17 mouse cellular contexts compared by ENCODE assay signal in genomic region chr13:95196106-95196705, GRCm38 (mm10). TPM values are rescaled to one million over a fixed set of nuclear protein-coding genes. Genes with fewer than 3 reads are reported as not detected.
DNase-seq lines count a peak whose midpoint lies in the region; ATAC-seq lines count a peak whose summit lies in the region.
"Had no signal": no experiment of that assay in that cellular context is flagged by ENCODE, and none has a peak within 500 bp of the region (broad histone marks: within the 10 kb centered on the region; RNA-seq: fewer than 3 reads in every experiment).

No protein-coding gene starts in this region.

- peak; percentile 72; the same call in 1 of the 2 replicates for ATAC-seq in hindbrain, embryonic 15.5 days (ENCODE audit: low FRiP score, low read depth)
- ATAC-seq in neural tube, embryonic 14.5 days (ENCODE audit: low read depth), result peak; percentile 44; the same call in 1 of the 2 replicates

- no peak overlapping the region for H3K4me2 ChIP-seq in hindbrain, embryonic 15.5 days
- no peak overlapping the region for H3K4me2 ChIP-seq in neural tube, embryonic 14.5 days (ENCODE audit: low read depth, low read length)
- H3K4me2 ChIP-seq: limb, embryonic 12.5 days; liver, embryonic 15.5 days; midbrain, embryonic 12.5 days had no signal

- DNase-seq in embryo, embryonic 11.5 days (ENCODE audit: low read depth, low spot score), result peak; percentile 3
- DNase-seq in embryo, embryonic 11 days, result no peak
- peak; percentile 48 for DNase-seq in layer of hippocampus, adult 9-11 months
- DNase-seq in layer of hippocampus, adult 8-10 months (ENCODE audit: low spot score in 2 of 2), result no peak
- DNase-seq in lung, postnatal 25 days (ENCODE audit: low spot score), result no peak
- DNase-seq in embryonic facial prominence, embryonic 10.5 days (ENCODE audit: low spot score), result no peak
- DNase-seq: adrenal gland, postnatal 25 days; kidney, adult 8-10 months; lung, postnatal 10 days had no signal

- H3K36me3 ChIP-seq in hindbrain, embryonic 15.5 days, result no peaks in the 10 kb centered on the region
- H3K36me3 ChIP-seq in neural tube, embryonic 14.5 days (ENCODE audit: control insufficient read depth, insufficient read depth, low read length), result no peaks in the 10 kb centered on the region
- no peaks in the 10 kb centered on the region for H3K36me3 ChIP-seq in embryonic facial prominence, embryonic 10.5 days (replicated peaks)
- H3K36me3 ChIP-seq: limb, embryonic 12.5 days; liver, embryonic 15.5 days; midbrain, embryonic 12.5 days had no signal

- WGBS in hindbrain, embryonic 15.5 days, result 43% methylated on average over 7 of the region's 7 CpGs
- 52% methylated on average over 7 of the region's 7 CpGs for WGBS in neural tube, embryonic 14.5 days
- WGBS in embryonic facial prominence, embryonic 10.5 days, result 82% methylated on average over 7 of the region's 7 CpGs

- 0 out of 2 replicates have a peak overlapping the region, but pooled peaks have one; percentile 59 for H3K27ac ChIP-seq in hindbrain, embryonic 15.5 days (replicated peaks)
- no peak overlapping the region for H3K27ac ChIP-seq in neural tube, embryonic 14.5 days (ENCODE audit: low read depth, low read length)
- no peak overlapping the region for H3K27ac ChIP-seq in embryonic facial prominence, embryonic 10.5 days (replicated peaks)
- H3K27ac ChIP-seq: left cerebral cortex, adult 2 months; limb, embryonic 12.5 days; liver, embryonic 15.5 days; midbrain, embryonic 12.5 days had no signal

- H3K9ac ChIP-seq in hindbrain, embryonic 15.5 days, result no peak overlapping the region
- H3K9ac ChIP-seq in neural tube, embryonic 14.5 days (replicated peaks; ENCODE audit: low read depth, low read length), result no peak overlapping the region
- H3K9ac ChIP-seq: limb, embryonic 12.5 days; liver, embryonic 15.5 days; midbrain, embryonic 12.5 days had no signal

- no peak overlapping the region for H3K4me3 ChIP-seq in hindbrain, embryonic 15.5 days
- H3K4me3 ChIP-seq in neural tube, embryonic 14.5 days (ENCODE audit: low read depth, low read length), result no peak overlapping the region
- no peak overlapping the region for H3K4me3 ChIP-seq in embryonic facial prominence, embryonic 10.5 days
- H3K4me3 ChIP-seq: left cerebral cortex, adult 2 months; limb, embryonic 12.5 days; liver, embryonic 15.5 days; midbrain, embryonic 12.5 days had no signal

- no peaks in the 10 kb centered on the region for H3K9me3 ChIP-seq in hindbrain, embryonic 15.5 days
- H3K9me3 ChIP-seq in neural tube, embryonic 14.5 days (ENCODE audit: control insufficient read depth, low read length), result no peaks in the 10 kb centered on the region
- no peaks in the 10 kb centered on the region for H3K9me3 ChIP-seq in embryonic facial prominence, embryonic 10.5 days
- H3K9me3 ChIP-seq: limb, embryonic 12.5 days; liver, embryonic 15.5 days; midbrain, embryonic 12.5 days had no signal

- H3K27me3 ChIP-seq in hindbrain, embryonic 15.5 days, result no peaks in the 10 kb centered on the region
- no peaks in the 10 kb centered on the region for H3K27me3 ChIP-seq in neural tube, embryonic 14.5 days (ENCODE audit: control insufficient read depth, insufficient read depth, low read length)
- no peaks in the 10 kb centered on the region for H3K27me3 ChIP-seq in embryonic facial prominence, embryonic 10.5 days (replicated peaks; ENCODE audit: low read depth, poor library complexity, severe bottlenecking)
- H3K27me3 ChIP-seq: CH12.LX; limb, embryonic 12.5 days; liver, embryonic 15.5 days; midbrain, embryonic 12.5 days had no signal

- H3K4me1 ChIP-seq in hindbrain, embryonic 15.5 days (replicated peaks), result peaks cover 10% of the 10 kb centered on the region; the same call in 1 of the 2 replicates
- no peaks in the 10 kb centered on the region for H3K4me1 ChIP-seq in neural tube, embryonic 14.5 days (ENCODE audit: control insufficient read depth, insufficient read depth, low read length)
- H3K4me1 ChIP-seq in embryonic facial prominence, embryonic 10.5 days, result no peaks in the 10 kb centered on the region
- H3K4me1 ChIP-seq: limb, embryonic 12.5 days; liver, embryonic 15.5 days had no signal

RNA-seq across cellular contexts. Expression of gene Pde8b, which starts 53.9 kb away (rescaled TPM):
- total RNA-seq in layer of hippocampus, adult 8-10 months (2022), result 100 to 1,000 TPM in 2 of 4 experiments, 10 to 100 TPM in 2; 90.4 to 105 (median 99.5) TPM
- 7.0 and 8.5 TPM in 2 replicates for polyA plus RNA-seq in hindbrain, embryonic 15.5 days (2015; fragmentation: Nextera tagmentation; extraction: Ambion mirVana)
- 9.9 and 11.2 TPM in 2 replicates for polyA plus RNA-seq in neural tube, embryonic 14.5 days (2014; fragmentation: Nextera tagmentation; extraction: Ambion mirVana)
- polyA plus RNA-seq in embryonic facial prominence, embryonic 10.5 days (2016; fragmentation: Nextera tagmentation; extraction: Ambion mirVana), result 1.1 and 1.9 TPM in 2 replicates
- total RNA-seq: hematopoietic stem cell, adult 5-6 weeks had no signal

Comparison
In these comparisons a context has a peak if more than half of its experiments do, and no peak if none do; other contexts are left out.
1. DNase-seq: peak in embryo, embryonic 11.5 days (single experiment) and layer of hippocampus, adult 9-11 months (single experiment); none in embryo, embryonic 11 days (single experiment), layer of hippocampus, adult 8-10 months (0 of 2), lung, postnatal 25 days (single experiment) and embryonic facial prominence, embryonic 10.5 days (single experiment).